Mouse (Mus musculus) brain, embryonic 14.5 days (tissue): ENCODE measurements around the gene Chrdl2.

Experiments used
- CTCF ChIP-seq: fragments of 200-500 bp; IDR thresholded peaks from 2 replicates; pipeline ENCODE4 v1.5.1; 2012; ENCODE audit warnings: inconsistent platforms, mild to moderate bottlenecking, moderate library complexity, borderline replicate concordance; ENCODE audit not compliant: insufficient read depth, insufficient read length; ENCODE audit errors: extremely low read depth
- POLR2A ChIP-seq: fragments of 200-500 bp; IDR thresholded peaks from 2 replicates; pipeline ENCODE4 v1.6.1; 2012; ENCODE audit warnings: mild to moderate bottlenecking, inconsistent platforms, borderline replicate concordance; ENCODE audit not compliant: poor library complexity, insufficient read depth, insufficient read length, severe bottlenecking; ENCODE audit errors: extremely low read depth

- TF ChIP-seq CTCF (no peak), POLR2A (no peak)
Observed at GRCm38 (mm10) chr7:100080087-100080781, 74.3 kb downstream of the Chrdl2 start.
